Mouse (Mus musculus) layer of hippocampus, postnatal 10 days (tissue): ENCODE measurements around the gene Slc39a10. TPM values are rescaled to one million over a fixed set of nuclear protein-coding genes. Genes with fewer than 3 reads are reported as not detected.

Experiments used
- DNase-seq, 2 experiments: peaks; one replicate each; pipeline ENCODE4 v3.0.0; 2021; ENCODE audit warnings: low spot score in 2 of 2
- long read RNA-seq: library from polyadenylated mRNA; stranded (forward); transcript quantifications from one replicate; pipeline ENCODE4 v2.0.0, GENCODE M21; 2023
- total RNA-seq, 2 experiments: library from RNA; stranded (reverse); gene quantifications; 2 replicates each; pipeline ENCODE4 v1.2.3; 2021

Gene Slc39a10
- 10 to 100 TPM; 85.2 to 94.1 TPM for total RNA-seq
- long read RNA-seq, full-length matches to known transcripts = 25 of 42 reads
- long read RNA-seq, partial matches to known transcripts = 3 of 42 reads
- long read RNA-seq, other reads (novel, unspliced or antisense) = 14 of 42 reads

GRCm38 (mm10) chr1:46892752-46893151, at the start of gene Slc39a10:
Slc39a10 (minus strand) TSS chr1:46892852.
- no peak for DNase-seq

- DNase-seq = no peak
Observed at GRCm38 (mm10) chr1:46939295-46939694, 46.6 kb upstream of the Slc39a10 start.

GRCm38 (mm10) chr1:46937641-46938040, 45.0 kb upstream of the Slc39a10 start:
- DNase-seq = no peak

GRCm38 (mm10) chr1:46927104-46927503, 34.5 kb upstream of the Slc39a10 start:
- no peak for DNase-seq

GRCm38 (mm10) chr1:46926239-46926638, 33.6 kb upstream of the Slc39a10 start:
- DNase-seq = no peak

GRCm38 (mm10) chr1:46924992-46925391, 32.3 kb upstream of the Slc39a10 start:
- DNase-seq = no peak

GRCm38 (mm10) chr1:46922904-46923303, 30.3 kb upstream of the Slc39a10 start:
- no peak for DNase-seq

- DNase-seq = no peak
Observed at GRCm38 (mm10) chr1:46921630-46922029, 29.0 kb upstream of the Slc39a10 start.

GRCm38 (mm10) chr1:46916237-46916636, 23.6 kb upstream of the Slc39a10 start:
- DNase-seq = no peak

- DNase-seq = no peak
Observed at GRCm38 (mm10) chr1:46914349-46914748, 21.7 kb upstream of the Slc39a10 start.

GRCm38 (mm10) chr1:46912506-46913156, 20.0 kb upstream of the Slc39a10 start:
- no peak for DNase-seq

GRCm38 (mm10) chr1:46910154-46910553, 17.5 kb upstream of the Slc39a10 start:
- DNase-seq = no peak

GRCm38 (mm10) chr1:46905706-46906105, 13.1 kb upstream of the Slc39a10 start:
- DNase-seq = no peak

- DNase-seq = no peak
Observed at GRCm38 (mm10) chr1:46902102-46902683, 9.5 kb upstream of the Slc39a10 start.

- DNase-seq = no peak
Observed at GRCm38 (mm10) chr1:46894281-46894842, 1.7 kb upstream of the Slc39a10 start.

- no peak for DNase-seq
Observed at GRCm38 (mm10) chr1:46888726-46889125, 3.9 kb downstream of the Slc39a10 start.

GRCm38 (mm10) chr1:46888324-46888723, 4.3 kb downstream of the Slc39a10 start:
- no peak for DNase-seq

GRCm38 (mm10) chr1:46887908-46888307, 4.7 kb downstream of the Slc39a10 start:
- DNase-seq = no peak

- DNase-seq = no peak
Observed at GRCm38 (mm10) chr1:46886091-46886490, 6.6 kb downstream of the Slc39a10 start.

GRCm38 (mm10) chr1:46885231-46885630, 7.4 kb downstream of the Slc39a10 start:
- DNase-seq = no peak

- no peak for DNase-seq
Observed at GRCm38 (mm10) chr1:46879951-46880350, 12.7 kb downstream of the Slc39a10 start.

- DNase-seq = no peak
Observed at GRCm38 (mm10) chr1:46873770-46874169, 18.9 kb downstream of the Slc39a10 start.
